Mouse (Mus musculus): ENCODE measurements around the gene Rapgefl1. TPM values are rescaled to one million over a fixed set of nuclear protein-coding genes. Genes with fewer than 3 reads are reported as not detected.

Gene Rapgefl1
- polyA plus RNA-seq, 1 experiment from 2014 or later, result 13.0 TPM

GRCm38 (mm10) chr11:98795015-98795713 is 41.4 kb upstream of the Rapgefl1 start, which contains the start of gene Msl1:
Gene Msl1, plus strand, starts transcription at chr11:98795516.
- Histone ChIP-seq H3K4me1 (peaks cover 28% of the 10 kb centered on the region), H3K27me3 (no peaks in the 10 kb centered on the region), H3K9ac (peak within 1 kb of the TSS; percentile 100), H3K4me3 (replicated peaks) (peak within 1 kb of the TSS; percentile 99), H3K27ac (replicated peaks) (peak within 1 kb of the TSS; percentile 100), H3K9me3 (replicated peaks) (no peaks in the 10 kb centered on the region), H3K36me3 (peaks cover 22% of the 10 kb centered on the region), H3K4me2 (replicated peaks) (peak within 1 kb of the TSS; percentile 81)
- WGBS, result under 1% methylated on average over 43 of the region's 89 CpGs
- peak; percentile 82 for ATAC-seq (ENCODE audit: insufficient number of reproducible peaks, low FRiP score, low TSS enrichment, low read depth)

- peak overlapping the region; percentile 99 for H3K4me3 ChIP-seq (replicated peaks)
Observed at GRCm38 (mm10) chr11:98795714-98796514, 40.7 kb upstream of the Rapgefl1 start.

GRCm38 (mm10) chr11:98796515-98797216 is 39.9 kb upstream of the Rapgefl1 start:
- Histone ChIP-seq H3K4me3 (replicated peaks) (peak overlapping the region; percentile 99), H3K27me3 (no peaks in the 10 kb centered on the region), H3K36me3 (peaks cover 37% of the 10 kb centered on the region), H3K27ac (replicated peaks) (peak overlapping the region; percentile 100), H3K4me1 (peaks cover 28% of the 10 kb centered on the region), H3K9ac (peak overlapping the region; percentile 100), H3K4me2 (replicated peaks) (peak overlapping the region; percentile 81), H3K9me3 (replicated peaks) (no peaks in the 10 kb centered on the region)
- ATAC-seq (ENCODE audit: insufficient number of reproducible peaks, low FRiP score, low TSS enrichment, low read depth), result no peak
- WGBS, result under 1% methylated on average over 23 of the region's 23 CpGs

More at GRCm38 (mm10) chr11:98795714-98796514, 40.7 kb upstream of the Rapgefl1 start:
- H3K4me1 ChIP-seq, result peaks cover 28% of the 10 kb centered on the region
- peak overlapping the region; percentile 100 for H3K9ac ChIP-seq
- no peaks in the 10 kb centered on the region for H3K9me3 ChIP-seq (replicated peaks)
- peak; percentile 30 for ATAC-seq (ENCODE audit: insufficient number of reproducible peaks, low FRiP score, low TSS enrichment, low read depth)
- peaks cover 29% of the 10 kb centered on the region for H3K36me3 ChIP-seq
- peak overlapping the region; percentile 100 for H3K27ac ChIP-seq (replicated peaks)
- H3K27me3 ChIP-seq, result no peaks in the 10 kb centered on the region
- 0% methylated on average over 63 of the region's 74 CpGs for WGBS
- H3K4me2 ChIP-seq (replicated peaks), result peak overlapping the region; percentile 81

GRCm38 (mm10) chr11:98797306-98797705 is 39.3 kb upstream of the Rapgefl1 start:
- no peak for ATAC-seq (ENCODE audit: insufficient number of reproducible peaks, low FRiP score, low TSS enrichment, low read depth)
- H3K4me2 ChIP-seq (replicated peaks), result peak overlapping the region; percentile 81
- no peaks in the 10 kb centered on the region for H3K9me3 ChIP-seq (replicated peaks)
- H3K9ac ChIP-seq, result peak overlapping the region; percentile 100
- H3K27ac ChIP-seq (replicated peaks), result peak overlapping the region; percentile 100; the same call in 1 of the 2 replicates
- WGBS, result 3% methylated on average over 5 of the region's 5 CpGs
- no peaks in the 10 kb centered on the region for H3K27me3 ChIP-seq
- peaks cover 43% of the 10 kb centered on the region for H3K36me3 ChIP-seq
- peaks cover 28% of the 10 kb centered on the region for H3K4me1 ChIP-seq
- H3K4me3 ChIP-seq (replicated peaks), result peak overlapping the region; percentile 99

GRCm38 (mm10) chr11:98797909-98798308 is 38.7 kb upstream of the Rapgefl1 start:
- H3K9me3 ChIP-seq (replicated peaks), result no peaks in the 10 kb centered on the region
- no peak for ATAC-seq (ENCODE audit: insufficient number of reproducible peaks, low FRiP score, low TSS enrichment, low read depth)
- peaks cover 28% of the 10 kb centered on the region for H3K4me1 ChIP-seq
- H3K27ac ChIP-seq (replicated peaks), result no peak overlapping the region
- no peaks in the 10 kb centered on the region for H3K27me3 ChIP-seq
- H3K36me3 ChIP-seq, result peaks cover 49% of the 10 kb centered on the region
- H3K4me2 ChIP-seq (replicated peaks), result peak overlapping the region; percentile 81
- peak overlapping the region; percentile 100 for H3K9ac ChIP-seq
- peak overlapping the region; percentile 99 for H3K4me3 ChIP-seq (replicated peaks)
- 38% methylated on average over 4 of the region's 4 CpGs for WGBS

- H3K4me2 ChIP-seq (replicated peaks), result no peak within 1 kb of the TSS
- no peaks in the 10 kb centered on the region for H3K9me3 ChIP-seq (replicated peaks)
- H3K27ac ChIP-seq (replicated peaks), result no peak within 1 kb of the TSS
- WGBS, result 93% methylated on average over 5 of the region's 5 CpGs
- H3K4me3 ChIP-seq (replicated peaks), result no peak within 1 kb of the TSS
- peaks cover 7% of the 10 kb centered on the region; the same call in 1 of the 2 replicates for H3K4me1 ChIP-seq
- H3K36me3 ChIP-seq, result peaks cover 81% of the 10 kb centered on the region
- H3K27me3 ChIP-seq, result no peaks in the 10 kb centered on the region
- ATAC-seq (ENCODE audit: insufficient number of reproducible peaks, low FRiP score, low TSS enrichment, low read depth), result no peak
- no peak within 1 kb of the TSS for H3K9ac ChIP-seq
Observed at GRCm38 (mm10) chr11:98804605-98805004, 32.0 kb upstream of the Rapgefl1 start, which contains the start of gene Casc3. Gene Casc3, plus strand, starts transcription at chr11:98804905.

GRCm38 (mm10) chr11:98808417-98808816 is 28.2 kb upstream of the Rapgefl1 start:
- Histone ChIP-seq H3K4me2 (replicated peaks) (0 out of 2 replicates have a peak overlapping the region, but pooled peaks have one; percentile 72), H3K4me3 (replicated peaks) (no peak overlapping the region), H3K4me1 (peaks cover 19% of the 10 kb centered on the region), H3K9ac (no peak overlapping the region), H3K36me3 (peaks cover 64% of the 10 kb centered on the region), H3K27me3 (no peaks in the 10 kb centered on the region), H3K27ac (replicated peaks) (peak overlapping the region; percentile 99), H3K9me3 (replicated peaks) (no peaks in the 10 kb centered on the region)
- 72% methylated on average over 2 of the region's 2 CpGs for WGBS
- ATAC-seq (ENCODE audit: insufficient number of reproducible peaks, low FRiP score, low TSS enrichment, low read depth), result no peak

GRCm38 (mm10) chr11:98809457-98810290 is 26.9 kb upstream of the Rapgefl1 start:
- Histone ChIP-seq H3K4me1 (peaks cover 19% of the 10 kb centered on the region), H3K27ac (replicated peaks) (peak overlapping the region; percentile 99), H3K9ac (peak overlapping the region; percentile 97), H3K27me3 (no peaks in the 10 kb centered on the region), H3K9me3 (replicated peaks) (no peaks in the 10 kb centered on the region), H3K4me3 (replicated peaks) (peak overlapping the region; percentile 93), H3K36me3 (peaks cover 56% of the 10 kb centered on the region), H3K4me2 (replicated peaks) (peak overlapping the region; percentile 72)
- peak; percentile 98 for ATAC-seq (ENCODE audit: insufficient number of reproducible peaks, low FRiP score, low TSS enrichment, low read depth)
- under 1% methylated on average over 84 of the region's 84 CpGs for WGBS

GRCm38 (mm10) chr11:98810686-98811085 is 25.9 kb upstream of the Rapgefl1 start:
- ATAC-seq (ENCODE audit: insufficient number of reproducible peaks, low FRiP score, low TSS enrichment, low read depth), result no peak
- WGBS, result 57% methylated on average over 7 of the region's 7 CpGs
- peak overlapping the region; percentile 99 for H3K27ac ChIP-seq (replicated peaks)
- H3K4me1 ChIP-seq, result peaks cover 19% of the 10 kb centered on the region
- H3K9me3 ChIP-seq (replicated peaks), result no peaks in the 10 kb centered on the region
- peak overlapping the region; percentile 93 for H3K4me3 ChIP-seq (replicated peaks)
- no peaks in the 10 kb centered on the region for H3K27me3 ChIP-seq
- H3K9ac ChIP-seq, result peak overlapping the region; percentile 97
- peak overlapping the region; percentile 72 for H3K4me2 ChIP-seq (replicated peaks)
- H3K36me3 ChIP-seq, result peaks cover 53% of the 10 kb centered on the region

- 91% methylated on average over 1 of the region's 1 CpGs for WGBS
- Histone ChIP-seq H3K36me3 (peaks cover 78% of the 10 kb centered on the region), H3K9ac (no peak overlapping the region), H3K4me3 (replicated peaks) (no peak overlapping the region), H3K4me2 (replicated peaks) (no peak overlapping the region), H3K4me1 (no peaks in the 10 kb centered on the region), H3K27me3 (no peaks in the 10 kb centered on the region), H3K27ac (replicated peaks) (no peak overlapping the region), H3K9me3 (replicated peaks) (no peaks in the 10 kb centered on the region)
- ATAC-seq (ENCODE audit: insufficient number of reproducible peaks, low FRiP score, low TSS enrichment, low read depth), result no peak
Observed at GRCm38 (mm10) chr11:98816706-98817239, 19.8 kb upstream of the Rapgefl1 start.

All from embryonic facial prominence, embryonic 15.5 days (tissue).